Mouse (Mus musculus) adrenal gland, adult 18-20 months (tissue): ENCODE data around the gene Naa38. TPM values are rescaled to one million over a fixed set of nuclear protein-coding genes. Genes with fewer than 3 reads are reported as not detected.
"Not testable (repeated sequence)": the region's sequence is repeated elsewhere in the genome, so short reads cannot be mapped to it uniquely, and the experiment has no call there.

Experiments used
- DNase-seq, 2 experiments: peaks; one replicate each; pipeline ENCODE4 v3.0.0; 2021 to 2022; ENCODE audit warnings: low spot score in 2 of 2
- total RNA-seq, 2 experiments: library from RNA; stranded (reverse); gene quantifications; 1 replicate in 1 of 2; 2 replicates in 1 of 2; pipeline ENCODE4 v1.2.3; 2021

Gene Naa38
- total RNA-seq, 2 experiments from 2014 or later = 139 to 162 TPM

DNA sequence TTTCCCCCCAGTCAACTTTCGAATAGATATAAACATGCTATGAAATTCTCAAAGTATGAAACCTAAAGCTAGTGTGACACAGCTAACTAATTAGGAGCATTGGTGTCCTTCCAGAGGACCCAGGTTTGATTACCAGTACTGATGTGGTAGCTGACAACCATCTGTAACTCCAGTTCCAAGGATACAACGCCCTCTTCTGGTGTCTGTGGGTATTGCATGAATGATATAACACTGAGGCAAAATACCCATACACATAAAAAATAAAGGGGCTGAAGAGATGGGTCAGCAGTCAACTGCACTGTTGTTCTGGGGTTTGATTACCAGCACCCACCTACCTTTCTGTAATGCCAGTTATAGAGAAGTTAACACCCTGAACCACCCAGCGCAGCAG is 22.5 kb upstream of the Naa38 start:
- no peak for DNase-seq

- DNase-seq = no peak
Measured at GRCm38 (mm10) chr11:69373223-69373965, 21.9 kb upstream of the Naa38 start.

- no peak for DNase-seq
Measured at GRCm38 (mm10) chr11:69375646-69376045, 19.6 kb upstream of the Naa38 start.

DNA sequence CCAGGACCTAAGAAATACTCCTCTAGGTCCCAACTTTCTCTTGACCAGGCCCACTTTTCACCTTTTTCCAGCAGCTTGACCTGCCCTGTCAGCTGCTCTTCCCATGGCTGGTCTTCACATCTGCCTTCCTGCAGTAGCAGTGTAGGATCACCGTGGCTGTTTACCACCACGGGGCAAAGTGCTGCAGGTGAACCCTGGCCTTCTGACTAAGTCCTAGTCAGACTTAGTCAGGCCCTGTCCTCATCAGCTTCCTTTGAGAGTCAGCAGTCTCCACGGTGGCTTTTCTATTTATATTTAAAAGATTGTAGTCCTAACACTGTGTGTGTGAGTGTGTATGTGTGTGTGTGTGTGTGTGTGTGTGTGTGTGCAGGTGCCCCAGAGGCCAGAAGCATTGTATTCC is 17.5 kb upstream of the Naa38 start:
- no peak for DNase-seq

GRCm38 (mm10) chr11:69379600-69379999 is 15.7 kb upstream of the Naa38 start:
- no peak for DNase-seq

DNA sequence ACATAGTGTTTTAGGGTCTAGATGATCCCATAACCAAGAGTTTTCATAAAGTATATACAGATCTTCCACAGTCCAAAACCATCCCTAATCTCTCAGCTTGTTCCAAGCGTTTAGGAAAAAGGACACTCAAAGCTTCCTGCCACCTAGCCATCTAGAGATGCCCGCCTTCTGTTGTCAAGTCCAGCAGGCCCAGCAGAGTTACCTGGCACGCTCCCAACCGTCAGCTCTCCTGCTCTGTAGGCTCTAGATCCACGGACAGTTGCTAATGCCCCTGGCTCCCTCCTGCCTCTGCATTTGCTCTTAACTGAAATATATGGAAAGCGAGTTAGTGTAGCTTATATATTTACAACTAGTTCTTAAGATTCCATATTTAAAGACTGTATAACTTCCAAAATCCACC is 13.9 kb upstream of the Naa38 start:
- DNase-seq = no peak

DNA sequence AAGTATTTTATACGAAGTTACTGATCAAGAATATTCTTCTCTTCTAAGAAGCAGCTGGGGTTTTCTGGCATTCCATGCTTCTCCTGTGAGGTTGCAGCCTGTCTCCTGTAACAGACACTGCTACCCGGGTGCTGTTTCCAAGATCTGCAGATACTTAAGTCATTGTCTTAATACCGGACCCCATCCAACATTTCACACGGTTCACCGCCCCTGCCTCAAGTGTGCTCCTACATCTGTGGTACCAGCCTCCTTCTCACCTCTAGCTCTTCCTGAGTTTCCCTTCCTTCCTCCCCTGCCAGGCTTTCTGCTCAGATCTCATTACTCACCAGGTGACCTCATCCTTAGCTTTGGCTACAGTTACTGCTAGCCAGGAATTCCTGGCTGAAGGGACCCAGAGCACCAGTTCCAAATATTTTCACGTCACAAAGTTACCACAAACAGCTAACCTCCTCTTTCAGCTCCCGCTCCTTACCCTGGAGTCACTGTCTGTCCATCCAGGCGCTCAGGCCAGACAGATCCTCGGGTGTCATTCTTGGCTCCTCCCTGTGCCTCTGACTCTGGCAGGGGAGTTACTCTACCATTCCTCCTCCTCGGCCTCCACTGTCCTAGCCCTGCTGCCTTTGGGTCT is 12.7 kb upstream of the Naa38 start:
- DNase-seq = no peak

- DNase-seq = no peak
Measured at GRCm38 (mm10) chr11:69384979-69385378, 10.3 kb upstream of the Naa38 start.

- DNase-seq = no peak
Measured at GRCm38 (mm10) chr11:69386758-69387157, 8.5 kb upstream of the Naa38 start.

GRCm38 (mm10) chr11:69388680-69389079 is 6.6 kb upstream of the Naa38 start:
- no peak for DNase-seq

DNA sequence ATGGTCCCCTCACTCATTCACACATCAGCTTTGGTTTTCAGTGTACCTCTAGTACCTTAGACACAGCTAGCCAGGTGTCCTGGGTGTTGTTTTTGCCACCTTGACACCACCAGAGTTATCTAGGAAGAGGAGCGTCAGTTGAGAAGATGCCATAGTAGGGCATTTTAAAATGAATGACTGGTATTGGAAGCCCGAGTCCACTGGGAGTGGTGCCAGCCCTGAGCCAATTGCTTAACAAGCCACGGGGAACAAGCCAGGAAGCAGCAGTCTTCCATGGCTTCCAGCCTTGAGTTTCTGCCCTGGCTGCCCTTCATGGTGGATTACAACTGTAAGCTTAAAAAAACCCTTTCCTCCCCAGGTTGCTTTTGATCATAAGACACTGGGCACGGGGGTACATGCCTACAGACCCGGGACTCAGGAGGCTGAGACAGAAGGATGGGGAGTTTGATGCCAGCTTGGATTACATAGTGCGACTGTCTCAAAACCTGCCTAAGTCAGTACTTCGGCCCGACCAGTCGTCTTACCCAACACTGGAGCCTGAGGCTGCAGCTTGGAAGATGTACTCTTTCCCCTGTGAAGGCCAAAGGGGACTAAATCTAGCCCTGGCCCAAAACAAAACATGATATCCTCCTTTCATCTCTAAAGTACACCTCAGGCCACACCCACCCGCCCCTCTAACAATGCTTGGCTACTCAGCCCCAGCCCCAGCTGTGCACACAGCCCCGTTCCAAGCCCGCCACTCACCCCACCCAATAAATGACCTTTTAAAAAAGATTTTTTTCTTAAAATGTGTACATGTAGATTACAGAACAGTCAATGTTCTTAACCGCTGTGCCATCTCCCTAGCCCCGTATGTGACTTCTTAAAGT is 5.5 kb upstream of the Naa38 start:
- peak in 1 of 2 experiments; percentile 53 for DNase-seq

DNA sequence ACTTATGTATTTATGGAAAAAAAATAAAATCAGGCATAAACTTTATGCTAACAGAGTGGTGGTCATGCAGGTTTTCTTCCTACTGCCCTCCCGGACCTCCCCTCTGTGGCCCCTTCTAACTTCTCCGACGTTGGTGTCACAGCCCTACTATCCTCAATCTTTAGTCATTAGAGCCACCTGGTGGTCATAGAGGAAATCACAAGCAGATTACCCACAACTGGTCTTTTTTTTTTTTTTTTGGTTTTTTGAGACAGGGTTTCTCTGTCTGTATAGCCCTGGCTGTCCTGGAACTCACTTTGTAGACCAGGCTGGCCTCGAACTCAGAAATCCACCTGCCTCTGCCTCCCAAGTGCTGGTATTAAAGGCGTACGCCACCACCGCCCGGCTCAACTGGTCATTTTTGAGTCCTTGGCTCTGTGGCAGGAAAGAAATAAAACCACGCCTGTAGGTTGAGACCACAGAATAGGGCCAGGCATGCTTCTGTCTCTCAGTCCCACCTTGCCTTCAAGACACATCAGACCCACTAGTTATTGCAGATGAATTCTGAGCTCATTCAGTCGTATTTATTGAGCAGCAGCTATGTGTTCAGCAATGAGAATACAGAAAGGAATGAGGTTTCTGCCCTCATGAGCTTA is 4.8 kb upstream of the Naa38 start:
- DNase-seq = peak in 1 of 2 experiments; percentile 31

DNA sequence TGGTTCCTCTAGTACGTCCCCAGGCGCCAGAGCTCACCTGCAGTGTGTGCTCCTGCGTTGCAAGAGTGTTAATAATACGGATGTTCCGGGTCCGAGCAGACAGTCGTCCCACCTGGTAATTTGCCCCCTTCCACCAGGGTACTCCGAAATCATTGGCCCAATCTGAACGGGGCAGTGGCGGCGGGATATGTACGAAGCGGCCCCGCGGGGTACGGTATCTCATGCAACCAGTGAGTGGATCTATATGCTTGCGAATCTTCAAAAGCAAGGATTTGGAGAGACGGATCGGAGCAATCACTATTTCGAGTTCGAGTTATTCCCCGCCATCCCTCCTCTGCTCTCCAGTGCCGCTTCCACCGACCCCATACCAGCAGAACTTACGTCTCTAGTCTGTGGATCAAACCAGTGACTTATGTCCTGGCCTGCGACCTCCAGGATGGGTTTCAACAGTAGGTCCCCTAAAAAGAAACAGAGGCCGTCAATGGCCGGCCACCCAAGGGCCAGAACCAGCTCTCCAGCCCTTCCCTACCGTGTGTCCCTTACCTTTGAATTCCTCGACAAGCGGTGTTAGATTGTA is 608 bp upstream of the Naa38 start:
- not testable (repeated sequence) for DNase-seq

GRCm38 (mm10) chr11:69395634-69396373 is 517 bp downstream of the Naa38 start:
- peak; percentile 83 to 88 for DNase-seq

DNA sequence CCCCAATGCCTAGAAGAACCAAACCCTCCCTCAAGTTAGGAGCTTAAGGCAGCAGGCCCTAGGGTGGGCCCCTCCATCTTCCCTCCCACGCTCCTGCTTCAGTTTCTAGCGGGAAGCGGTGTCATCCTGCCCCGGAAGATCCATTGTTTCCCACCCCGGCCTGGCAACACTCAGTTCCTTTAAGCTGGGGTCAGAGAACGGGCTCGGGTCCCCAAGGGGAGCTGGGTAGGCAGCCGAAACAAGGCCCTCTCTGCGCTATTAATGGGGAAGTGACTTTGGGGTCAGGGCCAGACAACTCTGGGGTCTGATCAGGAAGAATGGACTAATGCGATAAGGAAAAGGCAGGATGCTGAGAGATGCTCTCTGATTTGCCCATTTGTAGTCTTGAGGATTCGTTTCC is 1.5 kb downstream of the Naa38 start:
- DNase-seq = peak in 1 of 2 experiments; percentile 52

GRCm38 (mm10) chr11:69397581-69398057 is 2.3 kb downstream of the Naa38 start:
- DNase-seq = peak in 1 of 2 experiments; percentile 41

DNA sequence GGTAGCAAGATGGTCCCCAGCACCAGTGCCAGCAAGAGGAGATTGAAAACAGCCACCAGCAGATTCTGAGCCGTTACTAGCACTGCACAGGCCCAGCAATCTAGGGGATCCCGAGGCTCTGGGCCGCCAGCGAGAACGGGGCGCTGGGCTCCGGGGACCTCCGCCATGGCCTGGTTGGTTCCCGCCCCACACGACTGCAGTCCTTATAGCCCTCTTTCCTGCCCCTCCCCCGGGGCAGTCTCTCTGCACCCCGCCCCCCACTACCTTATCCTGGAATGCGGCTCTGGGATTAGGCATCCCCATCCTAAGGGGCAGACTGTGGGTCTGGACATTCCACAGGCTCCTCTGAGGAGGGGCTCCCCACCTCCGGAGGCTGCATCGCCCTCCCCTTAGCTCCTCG is 2.8 kb downstream of the Naa38 start, which contains the start of gene Tmem88:
Gene Tmem88 (minus strand): TSS at position 176 of the 400 bp plus-strand sequence.
- peak in 1 of 2 experiments; percentile 52 for DNase-seq

GRCm38 (mm10) chr11:69398486-69399200 is 3.4 kb downstream of the Naa38 start:
- DNase-seq = no peak
